Mouse (Mus musculus) neutrophil, adult 5-6 weeks (primary cell): ENCODE data around the gene Chd9. TPM values are rescaled to one million over a fixed set of nuclear protein-coding genes. Genes with fewer than 3 reads are reported as not detected.

Experiments
- ATAC-seq: fragments of 151-379, 151-347 bp; 2 replicates; pipeline ENCODE4 v1.8.0; 2017; ENCODE audit warnings: mild to moderate bottlenecking, moderate TSS enrichment; ENCODE audit not compliant: insufficient number of reproducible peaks, poor library complexity, low FRiP score, severe bottlenecking; ENCODE audit errors: extremely low read depth
- total RNA-seq: library from RNA; stranded (forward); fragments of 200-1000 nt; gene quantifications from 2 replicates; pipeline ENCODE4 v1.2.3, GENCODE M21; 2017

Gene Chd9
- total RNA-seq, 1 experiment from 2014 or later = 90.1 TPM

- ATAC-seq = no peak
These were observed 115.6 kb downstream of the Chd9 start for GRCm38 (mm10) chr8:90943770-90944169.

GRCm38 (mm10) chr8:90954802-90955760 lies 126.9 kb downstream of the Chd9 start:
- peak; percentile 91 for ATAC-seq

- no peak for ATAC-seq
These were observed 127.6 kb downstream of the Chd9 start for GRCm38 (mm10) chr8:90955761-90956136.

GRCm38 (mm10) chr8:90956390-90956789 lies 128.2 kb downstream of the Chd9 start:
- ATAC-seq = no peak

- ATAC-seq = no peak
These were observed 129.6 kb downstream of the Chd9 start for GRCm38 (mm10) chr8:90957711-90958110.

- ATAC-seq = no peak
These were observed 131.6 kb downstream of the Chd9 start for GRCm38 (mm10) chr8:90959721-90960120.

GRCm38 (mm10) chr8:90961603-90962002 lies 133.5 kb downstream of the Chd9 start:
- peak; percentile 62; the same call in 1 of the 2 replicates for ATAC-seq

- ATAC-seq = no peak
These were observed 135.9 kb downstream of the Chd9 start for GRCm38 (mm10) chr8:90964044-90964443.

- ATAC-seq = peak; percentile 41; the same call in 1 of the 2 replicates
These were observed 137.5 kb downstream of the Chd9 start for GRCm38 (mm10) chr8:90965467-90966170.

- ATAC-seq = no peak
These were observed 140.2 kb downstream of the Chd9 start for GRCm38 (mm10) chr8:90968307-90968706.

- ATAC-seq = peak; percentile 84
These were observed 148.8 kb downstream of the Chd9 start for GRCm38 (mm10) chr8:90976960-90977371.

GRCm38 (mm10) chr8:90978720-90979119 lies 150.6 kb downstream of the Chd9 start:
- ATAC-seq = no peak

GRCm38 (mm10) chr8:90979295-90979694 lies 151.1 kb downstream of the Chd9 start:
- no peak for ATAC-seq

GRCm38 (mm10) chr8:90982087-90982486 lies 153.9 kb downstream of the Chd9 start:
- no peak for ATAC-seq

- ATAC-seq = peak; percentile 85
These were observed 191.6 kb downstream of the Chd9 start for GRCm38 (mm10) chr8:91019726-91020125.

GRCm38 (mm10) chr8:91034417-91034816 lies 206.3 kb downstream of the Chd9 start:
- no peak for ATAC-seq

- no peak for ATAC-seq
These were observed 208.8 kb downstream of the Chd9 start for GRCm38 (mm10) chr8:91036905-91037304.

GRCm38 (mm10) chr8:91038637-91039036 lies 210.5 kb downstream of the Chd9 start:
- ATAC-seq = no peak

- no peak for ATAC-seq
These were observed 218.2 kb downstream of the Chd9 start for GRCm38 (mm10) chr8:91046370-91046769.

- ATAC-seq = peak; percentile 33; the same call in 1 of the 2 replicates
These were observed 222.9 kb downstream of the Chd9 start for GRCm38 (mm10) chr8:91051037-91051436.
